Mouse (Mus musculus): ENCODE measurements around the gene Reep3. TPM values are rescaled to one million over a fixed set of nuclear protein-coding genes. Genes with fewer than 3 reads are reported as not detected.

Reep3 gene
- polyA plus RNA-seq (2015; fragmentation: Nextera tagmentation; extraction: Ambion mirVana) = 38.6 and 41.0 TPM in 2 replicates

GRCm38 (mm10) chr10:67096621-67097436 is at the start of gene Reep3:
Gene Reep3 (minus strand): TSS chr10:67096945.
- peak within 1 kb of the TSS; percentile 90 for H3K4me3 ChIP-seq (replicated peaks)
- H3K36me3 ChIP-seq = no peaks in the 10 kb centered on the region
- H3K9ac ChIP-seq (replicated peaks) = peak within 1 kb of the TSS; percentile 100
- H3K27me3 ChIP-seq = no peaks in the 10 kb centered on the region
- peak within 1 kb of the TSS; percentile 100 for H3K27ac ChIP-seq
- peaks cover 57% of the 10 kb centered on the region for H3K4me1 ChIP-seq (replicated peaks)
- no peaks in the 10 kb centered on the region for H3K9me3 ChIP-seq
- peak within 1 kb of the TSS; percentile 85 for H3K4me2 ChIP-seq (replicated peaks)
- WGBS = under 1% methylated on average over 58 of the region's 97 CpGs
- ATAC-seq = peak; percentile 80

- Histone ChIP-seq H3K9me3 (no peaks in the 10 kb centered on the region), H3K4me1 (replicated peaks) (0 out of 2 replicates have a peak, but pooled peaks cover 4% of the 10 kb centered on the region), H3K9ac (replicated peaks) (no peak overlapping the region), H3K27ac (no peak overlapping the region), H3K27me3 (no peaks in the 10 kb centered on the region), H3K4me3 (replicated peaks) (no peak overlapping the region), H3K4me2 (replicated peaks) (no peak overlapping the region), H3K36me3 (no peaks in the 10 kb centered on the region)
- ATAC-seq = no peak
- WGBS = 91% methylated on average over 4 of the region's 4 CpGs
Observed at GRCm38 (mm10) chr10:67145623-67146022, 48.9 kb upstream of the Reep3 start.

GRCm38 (mm10) chr10:67144269-67144668 is 47.5 kb upstream of the Reep3 start:
- WGBS = 83% methylated on average over 2 of the region's 2 CpGs
- no peak for ATAC-seq
- no peak overlapping the region for H3K9ac ChIP-seq (replicated peaks)
- H3K4me1 ChIP-seq (replicated peaks) = 0 out of 2 replicates have a peak, but pooled peaks cover 4% of the 10 kb centered on the region
- H3K36me3 ChIP-seq = no peaks in the 10 kb centered on the region
- no peaks in the 10 kb centered on the region for H3K27me3 ChIP-seq
- H3K27ac ChIP-seq = no peak overlapping the region
- no peaks in the 10 kb centered on the region for H3K9me3 ChIP-seq
- H3K4me3 ChIP-seq (replicated peaks) = no peak overlapping the region
- no peak overlapping the region for H3K4me2 ChIP-seq (replicated peaks)

GRCm38 (mm10) chr10:67143661-67144060 is 46.9 kb upstream of the Reep3 start:
- Histone ChIP-seq H3K9ac (replicated peaks) (no peak overlapping the region), H3K4me2 (replicated peaks) (no peak overlapping the region), H3K27ac (no peak overlapping the region), H3K4me1 (replicated peaks) (0 out of 2 replicates have a peak, but pooled peaks cover 4% of the 10 kb centered on the region), H3K4me3 (replicated peaks) (no peak overlapping the region), H3K9me3 (no peaks in the 10 kb centered on the region), H3K27me3 (no peaks in the 10 kb centered on the region), H3K36me3 (no peaks in the 10 kb centered on the region)
- ATAC-seq = no peak

GRCm38 (mm10) chr10:67137437-67137836 is 40.7 kb upstream of the Reep3 start:
- Histone ChIP-seq H3K9me3 (no peaks in the 10 kb centered on the region), H3K9ac (replicated peaks) (no peak overlapping the region), H3K27ac (no peak overlapping the region), H3K27me3 (no peaks in the 10 kb centered on the region), H3K4me1 (replicated peaks) (no peaks in the 10 kb centered on the region), H3K4me3 (replicated peaks) (no peak overlapping the region), H3K4me2 (replicated peaks) (no peak overlapping the region), H3K36me3 (no peaks in the 10 kb centered on the region)
- ATAC-seq = no peak
- WGBS = 97% methylated on average over 2 of the region's 2 CpGs

- H3K4me3 ChIP-seq (replicated peaks) = no peak overlapping the region
- 94% methylated on average over 2 of the region's 2 CpGs for WGBS
Observed at GRCm38 (mm10) chr10:67134322-67134721, 37.6 kb upstream of the Reep3 start.

GRCm38 (mm10) chr10:67131709-67132108 is 35.0 kb upstream of the Reep3 start:
- H3K9me3 ChIP-seq = no peaks in the 10 kb centered on the region
- no peak overlapping the region for H3K4me3 ChIP-seq (replicated peaks)
- H3K4me2 ChIP-seq (replicated peaks) = no peak overlapping the region
- H3K36me3 ChIP-seq = no peaks in the 10 kb centered on the region
- no peaks in the 10 kb centered on the region for H3K27me3 ChIP-seq
- no peak overlapping the region for H3K27ac ChIP-seq
- 98% methylated on average over 1 of the region's 1 CpGs for WGBS
- ATAC-seq = no peak
- H3K4me1 ChIP-seq (replicated peaks) = peaks cover 20% of the 10 kb centered on the region
- H3K9ac ChIP-seq (replicated peaks) = no peak overlapping the region

More at GRCm38 (mm10) chr10:67134322-67134721, 37.6 kb upstream of the Reep3 start:
- H3K4me1 ChIP-seq (replicated peaks) = peaks cover 8% of the 10 kb centered on the region; the same call in 1 of the 2 replicates
- no peaks in the 10 kb centered on the region for H3K36me3 ChIP-seq
- no peaks in the 10 kb centered on the region for H3K27me3 ChIP-seq
- H3K4me2 ChIP-seq (replicated peaks) = no peak overlapping the region
- no peak for ATAC-seq
- no peak overlapping the region for H3K9ac ChIP-seq (replicated peaks)
- H3K9me3 ChIP-seq = no peaks in the 10 kb centered on the region
- no peak overlapping the region for H3K27ac ChIP-seq

GRCm38 (mm10) chr10:67129531-67129930 is 32.8 kb upstream of the Reep3 start:
- Histone ChIP-seq H3K27me3 (no peaks in the 10 kb centered on the region), H3K9me3 (no peaks in the 10 kb centered on the region), H3K4me3 (replicated peaks) (no peak overlapping the region), H3K4me2 (replicated peaks) (no peak overlapping the region), H3K4me1 (replicated peaks) (peaks cover 31% of the 10 kb centered on the region), H3K27ac (no peak overlapping the region), H3K36me3 (no peaks in the 10 kb centered on the region), H3K9ac (replicated peaks) (no peak overlapping the region)
- 85% methylated on average over 1 of the region's 1 CpGs for WGBS
- no peak for ATAC-seq

GRCm38 (mm10) chr10:67126859-67127758 is 30.4 kb upstream of the Reep3 start:
- H3K9ac ChIP-seq (replicated peaks) = peak overlapping the region; percentile 90
- peak overlapping the region; percentile 74 for H3K4me3 ChIP-seq (replicated peaks)
- peak overlapping the region; percentile 91 for H3K4me2 ChIP-seq (replicated peaks)
- H3K36me3 ChIP-seq = no peaks in the 10 kb centered on the region
- H3K27ac ChIP-seq = peak overlapping the region; percentile 91
- no peaks in the 10 kb centered on the region for H3K9me3 ChIP-seq
- no peaks in the 10 kb centered on the region for H3K27me3 ChIP-seq
- 1% methylated on average over 110 of the region's 115 CpGs for WGBS
- peak; percentile 88 for ATAC-seq
- peaks cover 35% of the 10 kb centered on the region for H3K4me1 ChIP-seq (replicated peaks)

GRCm38 (mm10) chr10:67126061-67126858 is 29.5 kb upstream of the Reep3 start:
- ATAC-seq = peak; percentile 83
- H3K27me3 ChIP-seq = no peaks in the 10 kb centered on the region
- no peaks in the 10 kb centered on the region for H3K36me3 ChIP-seq
- no peaks in the 10 kb centered on the region for H3K9me3 ChIP-seq
- H3K9ac ChIP-seq (replicated peaks) = peak overlapping the region; percentile 90
- peak overlapping the region; percentile 91 for H3K4me2 ChIP-seq (replicated peaks)
- WGBS = under 1% methylated on average over 49 of the region's 50 CpGs
- H3K4me1 ChIP-seq (replicated peaks) = peaks cover 40% of the 10 kb centered on the region
- peak overlapping the region; percentile 74 for H3K4me3 ChIP-seq (replicated peaks)
- H3K27ac ChIP-seq = peak overlapping the region; percentile 91

GRCm38 (mm10) chr10:67124156-67124555 is 27.4 kb upstream of the Reep3 start:
- Histone ChIP-seq H3K27me3 (no peaks in the 10 kb centered on the region), H3K9me3 (no peaks in the 10 kb centered on the region), H3K36me3 (no peaks in the 10 kb centered on the region), H3K4me2 (replicated peaks) (no peak overlapping the region), H3K4me3 (replicated peaks) (no peak overlapping the region), H3K9ac (replicated peaks) (no peak overlapping the region), H3K4me1 (replicated peaks) (peaks cover 39% of the 10 kb centered on the region), H3K27ac (no peak overlapping the region)
- 69% methylated on average over 4 of the region's 4 CpGs for WGBS
- ATAC-seq = no peak
